Mouse (Mus musculus) midbrain, postnatal 0 days (tissue): Measurements from ENCODE around the gene Dpp6. TPM values are rescaled to one million over a fixed set of nuclear protein-coding genes. Genes with fewer than 3 reads are reported as not detected.

Experiments used
- ATAC-seq: fragments of 200-750 bp; cut with Nextera tagmentation; 2 replicates; pipeline ENCODE4 v1.8.0; 2017; ENCODE audit warnings: moderate number of reproducible peaks, mild to moderate bottlenecking, moderate TSS enrichment, moderate library complexity; ENCODE audit not compliant: low FRiP score
- DNase-seq: peaks from one replicate; pipeline ENCODE4 v3.0.0-alpha.2; 2015; ENCODE audit warnings: low spot score
- H3K27ac ChIP-seq: fragments of 300-500 bp; sonication (generic); 2 replicates; pipeline ENCODE4 v1.5.1; 2014; ENCODE audit warnings: low read depth, mild to moderate bottlenecking, low read length, mixed read lengths
- H3K27me3 ChIP-seq: fragments of 300-500 bp; sonication (generic); 2 replicates; pipeline ENCODE4 v1.6.1; 2014; ENCODE audit warnings: low read length, control low read depth, mixed read lengths; ENCODE audit not compliant: insufficient read depth
- H3K36me3 ChIP-seq: fragments of 300-500 bp; sonication (generic); 2 replicates; pipeline ENCODE4 v1.6.1; 2014; ENCODE audit warnings: low read length, control low read depth, mixed read lengths; ENCODE audit not compliant: insufficient read depth
- H3K4me1 ChIP-seq: fragments of 300-500 bp; sonication (generic); 2 replicates; pipeline ENCODE4 v1.6.1; 2014; ENCODE audit warnings: mild to moderate bottlenecking, control low read depth, antibody characterized with exemption, low read length, mixed read lengths; ENCODE audit not compliant: insufficient read depth
- H3K4me2 ChIP-seq: fragments of 300-500 bp; sonication (generic); 2 replicates; pipeline ENCODE4 v1.6.1; 2014; ENCODE audit warnings: low read depth, mild to moderate bottlenecking, low read length, mixed read lengths; ENCODE audit not compliant: poor library complexity, severe bottlenecking
- H3K4me3 ChIP-seq: fragments of 300-500 bp; sonication (generic); 2 replicates; pipeline ENCODE4 v1.5.1; 2014; ENCODE audit warnings: low read depth, mild to moderate bottlenecking, low read length, moderate library complexity
- H3K9ac ChIP-seq: fragments of 300-500 bp; sonication (generic); replicated peaks from 2 replicates; pipeline ENCODE4 v1.6.1; 2014; ENCODE audit warnings: mild to moderate bottlenecking, low read length, moderate library complexity, mixed read lengths; ENCODE audit not compliant: poor library complexity, severe bottlenecking
- H3K9me3 ChIP-seq: fragments of 300-500 bp; sonication (generic); 2 replicates; pipeline ENCODE4 v1.6.1; 2016; ENCODE audit warnings: low read length, control low read depth
- CTCF ChIP-seq: IDR thresholded peaks from 2 replicates; pipeline ENCODE4 v1.5.1; 2016; ENCODE audit warnings: antibody characterized with exemption, mild to moderate bottlenecking
- WGBS: fragments of 180-500 bp; shearing (Covaris S2); extraction: QIAGEN DNeasy Blood & Tissue Kit; methylation state at CpG from one replicate; pipeline ENCODE4 v1.1.7; 2014; 5-methylcytosine and 5-hydroxymethylcytosine counted together
- polyA plus RNA-seq: library from polyadenylated mRNA; unstranded; fragments of >200 nt; fragmentation: Nextera tagmentation; extraction: Ambion mirVana; gene quantifications from 2 replicates; pipeline ENCODE4 v1.2.1, GENCODE M21; 2015
- total RNA-seq: library from RNA; depleted of rRNA; stranded (reverse); fragments of >200 nt; gene quantifications from 2 replicates; pipeline ENCODE4 v1.2.3, GENCODE M21; 2014

Gene Dpp6
- total and polyA plus RNA-seq, 2 experiments from 2014 or later, result 88.6 to 169 TPM

- Histone ChIP-seq H3K27me3 (no peaks in the 10 kb centered on the region), H3K9me3 (no peaks in the 10 kb centered on the region), H3K9ac (no peak overlapping the region), H3K27ac (no peak overlapping the region), H3K4me2 (no peak overlapping the region), H3K36me3 (no peaks in the 10 kb centered on the region), H3K4me3 (no peak overlapping the region), H3K4me1 (peaks cover 3% of the 10 kb centered on the region; the same call in 1 of the 2 replicates)
- no peak for ATAC-seq
- 64% methylated on average over 3 of the region's 3 CpGs for WGBS
- no peak for DNase-seq
- TF ChIP-seq CTCF, result no peak
Measured at GRCm38 (mm10) chr5:27324346-27324928, 507.4 kb downstream of the Dpp6 start.

GRCm38 (mm10) chr5:27336698-27337097 lies 519.7 kb downstream of the Dpp6 start:
- no peaks in the 10 kb centered on the region for H3K27me3 ChIP-seq
- no peak overlapping the region for H3K27ac ChIP-seq
- DNase-seq (no peak), ATAC-seq (no peak)
- H3K9me3 ChIP-seq, result no peaks in the 10 kb centered on the region
- no peaks in the 10 kb centered on the region for H3K4me1 ChIP-seq
- H3K4me3 ChIP-seq, result no peak overlapping the region
- H3K4me2 ChIP-seq, result no peak overlapping the region
- no peak overlapping the region for H3K9ac ChIP-seq
- WGBS, result 76% methylated on average over 2 of the region's 2 CpGs
- no peak for TF ChIP-seq CTCF
- H3K36me3 ChIP-seq, result no peaks in the 10 kb centered on the region

- H3K27ac ChIP-seq, result no peak overlapping the region
- 82% methylated on average over 5 of the region's 5 CpGs for WGBS
Measured at GRCm38 (mm10) chr5:27339196-27340030, 522.4 kb downstream of the Dpp6 start.

GRCm38 (mm10) chr5:27342276-27342675 lies 525.3 kb downstream of the Dpp6 start:
- Histone ChIP-seq H3K4me3 (no peak overlapping the region), H3K9ac (no peak overlapping the region), H3K36me3 (no peaks in the 10 kb centered on the region), H3K27ac (no peak overlapping the region), H3K27me3 (no peaks in the 10 kb centered on the region), H3K4me2 (no peak overlapping the region), H3K4me1 (no peaks in the 10 kb centered on the region), H3K9me3 (no peaks in the 10 kb centered on the region)
- WGBS, result 72% methylated on average over 6 of the region's 6 CpGs
- DNase-seq, result no peak
- no peak for ATAC-seq
- TF ChIP-seq CTCF, result no peak

More at GRCm38 (mm10) chr5:27339196-27340030, 522.4 kb downstream of the Dpp6 start:
- DNase-seq (no peak), ATAC-seq (no peak)
- no peaks in the 10 kb centered on the region for H3K9me3 ChIP-seq
- H3K4me1 ChIP-seq, result no peaks in the 10 kb centered on the region
- H3K4me3 ChIP-seq, result no peak overlapping the region
- H3K9ac ChIP-seq, result no peak overlapping the region
- TF ChIP-seq CTCF, result no peak
- H3K36me3 ChIP-seq, result no peaks in the 10 kb centered on the region
- no peak overlapping the region for H3K4me2 ChIP-seq
- H3K27me3 ChIP-seq, result no peaks in the 10 kb centered on the region

DNA sequence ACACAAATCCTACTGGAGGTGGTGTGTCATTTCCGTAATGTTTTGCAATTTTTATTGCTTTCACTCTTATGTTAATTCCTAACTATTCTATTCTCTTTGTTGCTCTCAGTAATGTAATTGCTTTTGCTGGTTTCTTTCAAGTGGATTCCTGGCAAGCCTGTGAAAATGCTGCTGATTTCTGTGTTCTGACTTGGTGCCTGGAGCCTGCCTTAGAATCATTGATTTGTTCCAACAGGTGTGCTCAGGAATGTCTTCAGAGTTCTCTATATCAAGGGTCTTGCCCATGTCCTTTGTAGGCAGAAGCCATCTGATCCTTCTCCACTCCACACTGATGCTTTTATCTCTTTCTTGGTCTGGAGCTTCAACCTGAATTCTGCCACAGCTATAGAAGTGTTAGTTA lies 526.6 kb downstream of the Dpp6 start:
- no peaks in the 10 kb centered on the region for H3K27me3 ChIP-seq
- H3K9me3 ChIP-seq, result no peaks in the 10 kb centered on the region
- H3K4me3 ChIP-seq, result no peak overlapping the region
- 70% methylated on average over 1 of the region's 1 CpGs for WGBS
- no peak for ATAC-seq
- H3K36me3 ChIP-seq, result no peaks in the 10 kb centered on the region
- no peak for DNase-seq
- no peak for TF ChIP-seq CTCF
- H3K4me2 ChIP-seq, result no peak overlapping the region
- no peak overlapping the region for H3K27ac ChIP-seq
- peaks cover 6% of the 10 kb centered on the region for H3K4me1 ChIP-seq
- no peak overlapping the region for H3K9ac ChIP-seq
